Mouse (Mus musculus) embryonic fibroblast, embryonic 13.5 days (primary cell): ENCODE measurements around the gene Slco6d1. TPM values are rescaled to one million over a fixed set of nuclear protein-coding genes. Genes with fewer than 3 reads are reported as not detected.

Source experiments
- H3K27ac ChIP-seq: 2 replicates; pipeline ENCODE4 v1.5.1; 2012; ENCODE audit warnings: low read length, control low read depth, inconsistent platforms; ENCODE audit not compliant: insufficient read depth
- H3K4me1 ChIP-seq: 2 replicates; pipeline ENCODE4 v1.6.1; 2011; ENCODE audit warnings: low read length; ENCODE audit not compliant: control insufficient read depth, insufficient read depth
- H3K4me3 ChIP-seq: 2 replicates; pipeline ENCODE4 v1.5.1; 2011; ENCODE audit warnings: mild to moderate bottlenecking, control low read depth, low read length; ENCODE audit not compliant: insufficient read depth
- CTCF ChIP-seq: IDR thresholded peaks from 2 replicates; pipeline ENCODE4 v1.5.1; 2011; ENCODE audit warnings: mild to moderate bottlenecking, control low read depth, low read length, moderate library complexity, borderline replicate concordance; ENCODE audit not compliant: insufficient read depth
- POLR2A ChIP-seq: IDR thresholded peaks from 2 replicates; pipeline ENCODE4 v1.6.1; 2011; ENCODE audit warnings: low read depth, mild to moderate bottlenecking, control low read depth, low read length, moderate library complexity
- polyA plus RNA-seq: library from polyadenylated mRNA; stranded (reverse); fragments of >200 nt; gene quantifications from 2 replicates; pipeline ENCODE4 v1.2.4, GENCODE M21; 2011; ENCODE audit warnings: low read depth; ENCODE audit not compliant: missing spikeins, insufficient read length

Gene Slco6d1
- polyA plus RNA-seq, 1 experiment = not detected

DNA sequence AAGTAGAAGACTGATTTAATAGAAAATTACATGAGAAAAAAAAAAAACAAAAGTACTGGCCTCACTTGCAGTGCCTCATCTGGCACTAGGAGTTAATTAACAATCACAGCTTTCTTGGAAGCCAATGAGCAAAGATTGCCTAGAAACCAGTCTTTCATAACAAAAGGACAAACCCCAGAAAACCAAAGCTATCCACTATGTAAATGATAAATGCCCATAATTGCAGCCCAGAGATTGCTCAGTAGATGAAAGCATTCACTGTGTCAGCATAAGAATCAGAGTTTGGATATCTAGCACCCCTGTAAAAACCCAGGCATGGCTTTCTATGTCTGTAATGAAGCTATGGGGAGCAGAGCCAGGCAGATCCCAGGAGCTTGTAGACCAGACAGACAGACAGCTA is 144.8 kb downstream of the Slco6d1 start:
- Histone ChIP-seq H3K4me1 (no peaks in the 10 kb centered on the region), H3K27ac (no peak overlapping the region), H3K4me3 (no peak overlapping the region)
- TF ChIP-seq CTCF = no peak
- no peak for TF ChIP-seq POLR2A
